Mouse (Mus musculus): Measurements from ENCODE around the gene Glrx5. TPM values are rescaled to one million over a fixed set of nuclear protein-coding genes. Genes with fewer than 3 reads are reported as not detected.

Glrx5 gene
- total and polyA plus RNA-seq, 3 experiments: 38.5 to 112 (median 79.5) TPM

DNA sequence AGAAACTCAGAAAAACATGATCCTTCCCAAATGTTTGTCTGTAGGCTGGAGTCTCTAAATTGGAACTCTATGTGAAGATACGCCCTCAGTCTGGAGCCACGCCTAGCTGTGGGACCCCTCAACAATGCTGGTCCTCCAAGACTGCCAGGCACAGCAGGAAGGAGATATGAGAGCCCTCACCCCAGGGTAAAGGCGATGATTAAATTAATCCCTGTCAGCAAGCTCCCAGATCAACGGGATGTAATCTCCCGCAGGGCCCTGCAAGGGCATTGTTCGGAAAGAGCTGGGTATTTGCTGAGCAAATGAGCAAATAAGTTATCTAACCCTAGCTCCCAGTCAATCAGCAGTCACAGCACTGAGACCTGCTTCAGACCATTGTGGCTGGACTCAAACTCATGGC, 33.9 kb upstream of the Glrx5 start:
- dilution Hi-C loops (cut with MboI; ENCODE audit: extremely low pct_ligation_motif_present, extremely low pct_unique_long_range_greater_than_20kb, low sequenced_read_pairs) (no loop called here), in situ Hi-C loops (cut with MboI; ENCODE audit: low pct_ligation_motif_present, low pct_unique_long_range_greater_than_20kb, low sequenced_read_pairs) (no loop called here)
- Histone ChIP-seq H3K36me3 (replicated peaks in 1 of 2; ENCODE audit: control insufficient read depth in 1 of 2, insufficient read depth in 1 of 2, low read length in 1 of 2) (no peaks in the 10 kb centered on the region), H3K9ac (ENCODE audit: insufficient read depth, low read depth) (no peak overlapping the region; the same call in 1 of the 2 replicates), H3K4me1 (ENCODE audit: control insufficient read depth in 1 of 2, insufficient read depth in 2 of 2) (peaks cover 62 to 100% of the 10 kb centered on the region in 2 experiments), H3K27ac (ENCODE audit: insufficient read depth, low read depth) (peak overlapping the region; percentile 90), H3K9me3 (replicated peaks; ENCODE audit: low read length) (peaks cover 2% of the 10 kb centered on the region), H3K79me2 (replicated peaks; ENCODE audit: control insufficient read depth, extremely low read depth, insufficient read depth, poor library complexity, severe bottlenecking) (peaks cover 17% of the 10 kb centered on the region), H3K4me2 (ENCODE audit: insufficient read depth, low read depth, poor library complexity, severe bottlenecking) (no peak overlapping the region), H3K4me3 (replicated peaks in 1 of 3; ENCODE audit: low read depth in 2 of 3, low read length in 2 of 3, poor library complexity in 1 of 3) (no peak overlapping the region), H3K27me3 (replicated peaks) (no peaks in the 10 kb centered on the region)
- no peak for DNase-seq (ENCODE audit: extremely low read depth)
- TF ChIP-seq BHLHE40 (IDR thresholded peaks at IDR 0.05; ENCODE audit: low read depth, low read length) (no peak), ZNF384 (IDR thresholded peaks at IDR 0.05; ENCODE audit: low read depth, low read length) (no peak), ETS1 (conservative IDR thresholded peaks at IDR 0.05; ENCODE audit: low read depth, low read length) (no peak), MAFK (IDR thresholded peaks at IDR 0.05; ENCODE audit: insufficient replicate concordance, low read length) (no peak), TCF12 (IDR thresholded peaks at IDR 0.05; ENCODE audit: low read depth, low read length) (no peak), TBP (conservative IDR thresholded peaks at IDR 0.05; ENCODE audit: low read depth, low read length) (no peak), IRF4 (IDR thresholded peaks at IDR 0.05; ENCODE audit: low read depth, low read length) (no peak), JUND (conservative IDR thresholded peaks at IDR 0.05; ENCODE audit: low read depth, low read length) (no peak), EP300 (IDR thresholded peaks at IDR 0.05; ENCODE audit: low read length) (no peak), RCOR1 (conservative IDR thresholded peaks at IDR 0.05; ENCODE audit: low read depth, low read length) (no peak), GABPA (IDR thresholded peaks at IDR 0.05; ENCODE audit: insufficient replicate concordance, low read depth, low read length) (no peak), CHD2 (IDR thresholded peaks at IDR 0.05; ENCODE audit: low read length) (no peak), MEF2A (IDR thresholded peaks at IDR 0.05; ENCODE audit: borderline replicate concordance, low read depth, low read length) (no peak)

DNA sequence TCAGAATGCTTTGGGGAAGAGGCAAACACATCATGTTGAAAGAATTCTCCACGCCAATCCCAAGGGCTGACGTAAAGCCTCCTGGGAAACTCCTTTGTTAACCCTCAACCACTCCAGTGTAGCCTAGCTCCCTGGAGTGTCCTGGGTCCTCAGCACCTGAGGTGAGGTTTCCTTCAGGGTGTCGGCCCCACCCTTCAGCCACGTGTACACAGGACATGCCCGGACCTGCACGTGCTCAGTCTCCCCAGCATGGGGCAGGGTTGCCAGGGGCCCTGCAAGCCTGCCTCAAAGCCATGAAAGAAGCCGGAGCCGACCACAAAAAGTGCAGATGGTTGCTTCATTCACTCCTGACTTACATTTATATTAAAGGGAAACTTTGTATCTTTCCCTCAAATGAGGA, 33.3 kb upstream of the Glrx5 start:
- dilution Hi-C loops (cut with MboI; ENCODE audit: extremely low pct_ligation_motif_present, extremely low pct_unique_long_range_greater_than_20kb, low sequenced_read_pairs): no loop called here
- TF ChIP-seq NRF1 (IDR thresholded peaks at IDR 0.05; ENCODE audit: low read depth, low read length) (no peak), MEF2A (IDR thresholded peaks at IDR 0.05; ENCODE audit: borderline replicate concordance, low read depth, low read length) (peak; percentile 70), ETS1 (conservative IDR thresholded peaks at IDR 0.05; ENCODE audit: low read depth, low read length) (peak; percentile 58), CTCF (conservative IDR thresholded peaks at IDR 0.05 in 1 of 2, IDR thresholded peaks at IDR 0.05 in 1 of 2; ENCODE audit: low read depth in 2 of 2, low read length in 2 of 2) (no peak; a peak in 1 of 4 replicates), KAT2A (IDR thresholded peaks at IDR 0.05; ENCODE audit: insufficient replicate concordance, low read length) (no peak), HCFC1 (IDR thresholded peaks at IDR 0.05; ENCODE audit: low read depth, low read length) (no peak), ZNF384 (IDR thresholded peaks at IDR 0.05; ENCODE audit: low read depth, low read length) (no peak), MAFK (IDR thresholded peaks at IDR 0.05; ENCODE audit: insufficient replicate concordance, low read length) (peak; percentile 23; the same call in 1 of the 2 replicates), POLR2AphosphoS2 (IDR thresholded peaks at IDR 0.05; ENCODE audit: low read depth, low read length) (no peak), TCF12 (IDR thresholded peaks at IDR 0.05; ENCODE audit: low read depth, low read length) (peak; percentile 85), BHLHE40 (IDR thresholded peaks at IDR 0.05; ENCODE audit: low read depth, low read length) (peak; percentile 99), EP300 (IDR thresholded peaks at IDR 0.05; ENCODE audit: low read length) (peak; percentile 45; the same call in 1 of the 2 replicates), TBP (conservative IDR thresholded peaks at IDR 0.05; ENCODE audit: low read depth, low read length) (no peak), IRF4 (IDR thresholded peaks at IDR 0.05; ENCODE audit: low read depth, low read length) (peak; percentile 62), NELFE (IDR thresholded peaks at IDR 0.05; ENCODE audit: low read depth, low read length) (no peak), USF2 (conservative IDR thresholded peaks at IDR 0.05; ENCODE audit: low read depth, low read length) (0 out of 2 replicates have a peak, but pooled peaks have one; percentile 16), RCOR1 (conservative IDR thresholded peaks at IDR 0.05; ENCODE audit: low read depth, low read length) (peak; percentile 64; the same call in 1 of the 2 replicates), MYC (IDR thresholded peaks at IDR 0.05; ENCODE audit: low read depth, low read length) (peak; percentile 97), CHD1 (IDR thresholded peaks at IDR 0.05; ENCODE audit: low read depth, low read length) (peak; percentile 98), POLR2A (IDR thresholded peaks at IDR 0.05; ENCODE audit: low read depth, low read length) (peak; percentile 37; the same call in 1 of the 2 replicates), ZMIZ1 (IDR thresholded peaks at IDR 0.05; ENCODE audit: low read depth, low read length) (no peak), E2F4 (IDR thresholded peaks at IDR 0.05; ENCODE audit: insufficient replicate concordance, low read depth, low read length) (no peak), MAX (IDR thresholded peaks at IDR 0.05; ENCODE audit: low read length) (peak; percentile 98), SIN3A (IDR thresholded peaks at IDR 0.05; ENCODE audit: low read length) (peak; percentile 85), PAX5 (IDR thresholded peaks at IDR 0.05; ENCODE audit: low read length) (no peak), JUN (IDR thresholded peaks at IDR 0.05; ENCODE audit: insufficient read depth, low read depth, low read length) (no peak), ZKSCAN1 (IDR thresholded peaks at IDR 0.05; ENCODE audit: borderline replicate concordance, low read depth, low read length) (no peak), CHD2 (IDR thresholded peaks at IDR 0.05; ENCODE audit: low read length) (peak; percentile 13; the same call in 1 of the 2 replicates), JUND (conservative IDR thresholded peaks at IDR 0.05; ENCODE audit: low read depth, low read length) (no peak)

More for the DNA sequence above, 33.3 kb upstream of the Glrx5 start:
- DNase-seq (ENCODE audit: extremely low read depth): no peak
- H3K4me1 ChIP-seq (ENCODE audit: control insufficient read depth in 1 of 2, insufficient read depth in 2 of 2): peaks cover 64 to 99% of the 10 kb centered on the region in 2 experiments
- in situ Hi-C loops (cut with MboI; ENCODE audit: low pct_ligation_motif_present, low pct_unique_long_range_greater_than_20kb, low sequenced_read_pairs): no loop called here
- peaks cover 22% of the 10 kb centered on the region for H3K79me2 ChIP-seq (replicated peaks; ENCODE audit: control insufficient read depth, extremely low read depth, insufficient read depth, poor library complexity, severe bottlenecking)
- peak overlapping the region; percentile 90 for H3K27ac ChIP-seq (ENCODE audit: insufficient read depth, low read depth)
- H3K9me3 ChIP-seq (replicated peaks; ENCODE audit: low read length): peaks cover 2% of the 10 kb centered on the region
- H3K36me3 ChIP-seq (replicated peaks in 1 of 2; ENCODE audit: control insufficient read depth in 1 of 2, insufficient read depth in 1 of 2, low read length in 1 of 2): no peaks in the 10 kb centered on the region
- H3K27me3 ChIP-seq (replicated peaks): no peaks in the 10 kb centered on the region
- no peak overlapping the region for H3K4me3 ChIP-seq (replicated peaks in 1 of 3; ENCODE audit: low read depth in 2 of 3, low read length in 2 of 3, poor library complexity in 1 of 3)
- 0 out of 2 replicates have a peak overlapping the region, but pooled peaks have one; percentile 6 for H3K4me2 ChIP-seq (ENCODE audit: insufficient read depth, low read depth, poor library complexity, severe bottlenecking)
- H3K9ac ChIP-seq (ENCODE audit: insufficient read depth, low read depth): no peak overlapping the region; the same call in 1 of the 2 replicates

Measured in CH12.LX (cell line).